Mouse (Mus musculus) stomach, embryonic 15.5 days (tissue): ENCODE results near the gene Elp4. TPM values are rescaled to one million over a fixed set of nuclear protein-coding genes. Genes with fewer than 3 reads are reported as not detected.

ENCODE experiments used
- ATAC-seq: fragments of 200-750 bp; cut with Nextera tagmentation; 2 replicates; pipeline ENCODE4 v1.8.0; 2017; ENCODE audit warnings: low read depth, moderate number of reproducible peaks, moderate TSS enrichment; ENCODE audit not compliant: insufficient read depth, low FRiP score
- H3K27ac ChIP-seq: fragments of 300-500 bp; sonication (generic); 2 replicates; pipeline ENCODE4 v1.5.1; 2015; ENCODE audit warnings: mild to moderate bottlenecking, inconsistent platforms
- H3K27me3 ChIP-seq: fragments of 300-500 bp; sonication (generic); replicated peaks from 2 replicates; pipeline ENCODE4 v1.6.1; 2015; ENCODE audit warnings: inconsistent platforms
- H3K36me3 ChIP-seq: fragments of 300-500 bp; sonication (generic); 2 replicates; pipeline ENCODE4 v1.6.1; 2015; ENCODE audit warnings: inconsistent platforms
- H3K4me1 ChIP-seq: fragments of 300-500 bp; sonication (generic); 2 replicates; pipeline ENCODE4 v1.6.1; 2015; ENCODE audit warnings: inconsistent platforms
- H3K4me2 ChIP-seq: fragments of 300-500 bp; sonication (generic); 2 replicates; pipeline ENCODE4 v1.6.1; 2015; ENCODE audit warnings: mild to moderate bottlenecking, inconsistent platforms
- H3K4me3 ChIP-seq: fragments of 300-500 bp; sonication (generic); replicated peaks from 2 replicates; pipeline ENCODE4 v1.5.1; 2015; ENCODE audit warnings: inconsistent platforms
- H3K9ac ChIP-seq: fragments of 300-500 bp; sonication (generic); 2 replicates; pipeline ENCODE4 v1.6.1; 2015; ENCODE audit warnings: inconsistent platforms
- H3K9me3 ChIP-seq: fragments of 300-500 bp; sonication (generic); 2 replicates; pipeline ENCODE4 v1.6.1; 2016; ENCODE audit warnings: inconsistent platforms
- WGBS: fragments of 180-500 bp; shearing (Covaris S2); methylation state at CpG from one replicate; pipeline ENCODE4 v1.1.7; 2015; 5-methylcytosine and 5-hydroxymethylcytosine counted together
- polyA plus RNA-seq: library from polyadenylated mRNA; unstranded; fragments of >200 nt; fragmentation: Nextera tagmentation; extraction: Ambion mirVana; gene quantifications from 2 replicates; pipeline ENCODE4 v1.2.1, GENCODE M21; 2015

The Elp4 gene
- polyA plus RNA-seq, 1 experiment from 2014 or later, result 37.3 TPM

GRCm38 (mm10) chr2:105803427-105803826 lies 100.9 kb downstream of the Elp4 start:
- WGBS, result 36% methylated on average over 5 of the region's 5 CpGs
- Histone ChIP-seq H3K4me3 (no peak overlapping the region), H3K4me2 (no peak overlapping the region), H3K9ac (no peak overlapping the region), H3K4me1 (no peaks in the 10 kb centered on the region), H3K36me3 (no peaks in the 10 kb centered on the region), H3K27ac (no peak overlapping the region), H3K27me3 (no peaks in the 10 kb centered on the region), H3K9me3 (no peaks in the 10 kb centered on the region)
- ATAC-seq, result no peak

DNA sequence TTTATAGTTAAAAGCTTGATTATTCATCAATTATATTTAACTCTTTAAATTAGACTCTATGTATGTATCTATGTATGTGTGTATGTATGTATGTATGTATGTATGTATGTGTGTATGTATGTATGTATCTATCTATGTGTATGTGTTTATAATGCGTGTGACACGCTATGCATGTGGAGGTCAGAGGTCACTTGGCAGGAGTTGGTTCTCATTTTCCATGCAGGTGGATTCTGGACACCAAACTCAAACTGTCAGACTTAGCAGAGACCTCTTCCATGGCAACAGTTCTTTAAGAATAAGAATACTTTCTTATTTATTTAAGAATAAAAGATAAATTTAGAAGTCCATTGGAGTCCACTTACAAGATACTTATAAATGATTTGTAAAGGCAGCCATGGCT lies 101.5 kb downstream of the Elp4 start:
- 84% methylated on average over 2 of the region's 2 CpGs for WGBS
- no peak overlapping the region for H3K27ac ChIP-seq
- ATAC-seq, result no peak

DNA sequence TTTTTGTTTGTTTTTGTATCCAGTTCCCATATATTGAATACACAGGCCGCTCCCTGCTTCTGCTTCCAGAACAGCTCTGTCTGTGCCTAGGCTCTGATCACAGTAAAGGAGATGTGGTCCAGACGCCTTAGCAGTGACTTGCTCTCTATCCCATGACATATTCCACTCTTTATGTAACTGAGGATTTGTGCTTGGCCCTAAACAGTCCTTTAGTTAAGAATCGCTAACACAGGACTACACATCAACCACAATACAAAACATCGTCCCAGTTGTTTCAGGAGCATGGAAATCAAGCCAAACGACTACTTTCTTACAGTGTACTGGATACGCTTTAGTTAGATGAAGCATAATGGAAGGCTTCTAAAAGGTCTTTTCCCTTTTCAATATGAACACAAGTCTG lies 102.8 kb downstream of the Elp4 start:
- ATAC-seq, result no peak
- Histone ChIP-seq H3K27ac (no peak overlapping the region), H3K36me3 (no peaks in the 10 kb centered on the region), H3K9ac (no peak overlapping the region), H3K4me2 (no peak overlapping the region), H3K27me3 (no peaks in the 10 kb centered on the region), H3K4me3 (no peak overlapping the region), H3K4me1 (no peaks in the 10 kb centered on the region), H3K9me3 (no peaks in the 10 kb centered on the region)
- 82% methylated on average over 6 of the region's 6 CpGs for WGBS

More for the DNA sequence above, 101.5 kb downstream of the Elp4 start:
- no peaks in the 10 kb centered on the region for H3K36me3 ChIP-seq
- no peak overlapping the region for H3K4me2 ChIP-seq
- H3K4me1 ChIP-seq, result no peaks in the 10 kb centered on the region
- H3K9me3 ChIP-seq, result no peaks in the 10 kb centered on the region
- H3K4me3 ChIP-seq, result no peak overlapping the region
- no peaks in the 10 kb centered on the region for H3K27me3 ChIP-seq
- H3K9ac ChIP-seq, result no peak overlapping the region

GRCm38 (mm10) chr2:105800694-105801093 lies 103.7 kb downstream of the Elp4 start:
- Histone ChIP-seq H3K4me3 (no peak overlapping the region), H3K9me3 (no peaks in the 10 kb centered on the region), H3K9ac (no peak overlapping the region), H3K4me2 (no peak overlapping the region), H3K27me3 (no peaks in the 10 kb centered on the region), H3K36me3 (no peaks in the 10 kb centered on the region), H3K27ac (no peak overlapping the region), H3K4me1 (no peaks in the 10 kb centered on the region)
- 64% methylated on average over 1 of the region's 1 CpGs for WGBS
- ATAC-seq, result no peak

GRCm38 (mm10) chr2:105799840-105800239 lies 104.5 kb downstream of the Elp4 start:
- H3K27ac ChIP-seq, result no peak overlapping the region
- no peaks in the 10 kb centered on the region for H3K27me3 ChIP-seq
- WGBS, result 79% methylated on average over 2 of the region's 2 CpGs

DNA sequence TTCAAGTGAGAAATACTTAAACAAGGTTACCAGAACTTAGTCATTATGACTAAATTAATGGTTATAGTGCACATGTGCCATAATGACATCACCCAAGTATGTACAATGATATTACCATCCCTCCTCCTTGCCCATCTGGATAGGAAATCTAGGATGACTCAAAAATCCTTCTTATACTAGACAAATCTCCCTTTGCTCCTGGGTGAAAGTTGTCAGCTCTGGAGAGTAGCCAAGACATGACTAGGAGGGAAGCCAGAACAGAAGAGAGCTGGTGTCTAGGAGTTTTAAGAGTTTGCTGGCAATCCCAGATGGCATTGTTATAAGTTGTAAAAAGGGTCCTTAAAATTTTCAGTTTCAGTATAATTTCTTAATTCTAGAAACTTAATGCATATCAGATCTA lies 106.5 kb downstream of the Elp4 start:
- Histone ChIP-seq H3K4me3 (no peak overlapping the region), H3K27me3 (no peaks in the 10 kb centered on the region), H3K36me3 (no peaks in the 10 kb centered on the region), H3K9me3 (no peaks in the 10 kb centered on the region), H3K4me1 (no peaks in the 10 kb centered on the region), H3K4me2 (no peak overlapping the region), H3K27ac (no peak overlapping the region), H3K9ac (no peak overlapping the region)
- no peak for ATAC-seq

More at GRCm38 (mm10) chr2:105799840-105800239, 104.5 kb downstream of the Elp4 start:
- no peaks in the 10 kb centered on the region for H3K9me3 ChIP-seq
- no peak overlapping the region for H3K9ac ChIP-seq
- H3K4me3 ChIP-seq, result no peak overlapping the region
- no peaks in the 10 kb centered on the region for H3K36me3 ChIP-seq
- no peak overlapping the region for H3K4me2 ChIP-seq
- ATAC-seq, result no peak
- no peaks in the 10 kb centered on the region for H3K4me1 ChIP-seq

DNA sequence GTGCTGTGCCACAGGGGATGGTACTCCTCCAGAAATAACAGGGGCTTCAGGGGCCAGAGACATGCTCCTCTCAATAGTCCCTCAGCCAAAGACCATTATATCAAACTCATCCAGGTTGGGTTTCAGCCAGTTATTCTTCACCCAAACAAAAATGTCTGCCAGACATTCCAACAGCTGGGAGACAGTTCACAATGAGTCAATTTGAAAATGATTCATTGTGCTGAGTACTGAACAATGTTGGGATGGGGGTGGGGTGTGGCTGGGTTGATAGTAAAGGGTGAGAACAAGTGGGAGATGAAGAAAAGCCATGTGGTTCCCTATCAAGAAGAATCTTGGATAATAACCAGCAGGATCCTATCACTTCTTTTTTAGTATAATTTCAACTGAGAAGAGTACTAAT lies 108.3 kb downstream of the Elp4 start:
- Histone ChIP-seq H3K4me1 (no peaks in the 10 kb centered on the region), H3K4me2 (no peak overlapping the region)
- ATAC-seq, result no peak

DNA sequence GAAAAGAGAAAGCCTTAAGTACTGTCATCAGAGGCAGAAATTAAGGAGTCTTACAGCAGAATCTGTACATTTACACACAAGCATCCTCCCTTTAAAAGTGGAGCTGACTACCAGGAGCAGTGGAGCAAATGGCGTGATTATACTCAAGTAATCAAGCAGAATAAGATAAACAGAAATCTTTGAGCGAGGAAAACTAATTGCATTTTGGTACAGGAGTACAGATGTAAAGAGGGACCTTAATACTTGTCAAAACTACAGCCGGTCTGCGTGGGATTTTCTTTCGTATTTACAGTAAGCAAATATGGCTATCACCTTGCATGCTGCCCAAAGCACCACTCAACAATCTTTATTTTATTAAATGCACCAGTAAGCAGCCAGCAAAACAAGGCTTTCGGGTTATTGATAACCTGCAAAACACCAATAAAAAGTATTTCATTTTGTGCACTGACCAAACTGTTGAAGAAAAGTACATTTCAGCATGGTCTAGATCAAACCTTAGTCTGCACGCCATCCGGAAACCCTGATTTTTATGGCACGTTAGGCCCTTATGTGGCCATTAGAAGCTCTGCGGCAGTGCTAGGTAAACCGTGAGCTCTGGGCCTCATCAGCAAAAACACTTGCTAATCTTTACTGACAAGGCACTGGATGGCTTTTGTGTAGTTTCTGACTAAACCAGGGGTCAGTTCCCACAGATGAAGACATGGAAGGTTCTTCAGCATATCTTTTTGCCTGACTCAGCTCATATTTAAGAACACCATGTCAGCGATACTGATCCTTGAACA lies 111.8 kb downstream of the Elp4 start:
- no peaks in the 10 kb centered on the region for H3K4me1 ChIP-seq
- H3K27ac ChIP-seq, result no peak overlapping the region
- H3K27me3 ChIP-seq, result no peaks in the 10 kb centered on the region
- H3K9ac ChIP-seq, result no peak overlapping the region
- H3K4me3 ChIP-seq, result no peak overlapping the region
- no peaks in the 10 kb centered on the region for H3K36me3 ChIP-seq
- H3K9me3 ChIP-seq, result no peaks in the 10 kb centered on the region
- WGBS, result 82% methylated on average over 12 of the region's 12 CpGs
- no peak for ATAC-seq
- no peak overlapping the region for H3K4me2 ChIP-seq

More for the DNA sequence above, 108.3 kb downstream of the Elp4 start:
- H3K36me3 ChIP-seq, result no peaks in the 10 kb centered on the region
- no peak overlapping the region for H3K27ac ChIP-seq
- H3K27me3 ChIP-seq, result no peaks in the 10 kb centered on the region
- H3K9ac ChIP-seq, result no peak overlapping the region
- no peak overlapping the region for H3K4me3 ChIP-seq
- no peaks in the 10 kb centered on the region for H3K9me3 ChIP-seq

DNA sequence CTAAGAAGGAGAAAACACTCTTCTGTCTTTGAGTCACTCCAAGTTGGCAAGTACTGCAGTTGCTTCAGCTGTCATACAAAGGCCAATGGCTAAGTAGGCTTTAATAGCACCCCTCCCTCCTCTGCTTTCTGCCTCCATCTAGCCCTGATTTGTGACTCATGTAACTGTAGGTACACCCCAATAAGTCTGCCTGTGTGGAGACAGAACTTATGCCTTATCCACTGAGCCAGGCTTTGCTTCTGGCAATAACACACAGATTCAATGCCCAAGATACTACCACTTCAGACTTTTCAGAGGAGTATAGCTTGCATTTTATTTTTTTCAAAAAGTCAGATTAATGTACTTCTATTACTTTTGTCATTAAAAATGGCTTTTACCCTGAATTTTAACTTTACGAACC lies 114.4 kb downstream of the Elp4 start:
- 98% methylated on average over 1 of the region's 1 CpGs for WGBS
- Histone ChIP-seq H3K4me2 (no peak overlapping the region), H3K36me3 (no peaks in the 10 kb centered on the region), H3K9me3 (no peaks in the 10 kb centered on the region), H3K27ac (no peak overlapping the region), H3K4me1 (no peaks in the 10 kb centered on the region), H3K9ac (no peak overlapping the region), H3K4me3 (no peak overlapping the region), H3K27me3 (no peaks in the 10 kb centered on the region)
- ATAC-seq, result no peak

DNA sequence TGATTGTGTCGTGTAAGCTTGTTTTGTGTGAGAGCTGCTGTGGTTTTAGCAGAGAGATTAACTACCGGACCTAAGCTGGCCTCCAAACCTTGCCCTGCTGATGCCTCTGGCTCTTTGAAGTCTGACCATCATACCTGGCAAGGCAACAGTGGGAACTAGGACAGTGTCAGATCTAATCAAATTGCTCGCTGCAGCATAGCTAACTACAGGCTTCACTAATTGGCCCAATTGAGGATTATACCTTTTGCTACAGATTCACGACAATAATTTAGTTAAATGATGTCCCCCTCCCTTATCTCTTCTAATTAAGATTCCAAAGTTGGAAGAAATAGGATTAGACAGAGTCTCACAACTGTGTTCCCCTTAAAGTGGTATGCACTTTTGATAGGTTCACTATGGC lies 116.6 kb downstream of the Elp4 start:
- H3K4me1 ChIP-seq, result no peaks in the 10 kb centered on the region
- no peaks in the 10 kb centered on the region for H3K9me3 ChIP-seq
- no peak overlapping the region for H3K4me3 ChIP-seq
- no peaks in the 10 kb centered on the region for H3K36me3 ChIP-seq
- H3K27ac ChIP-seq, result no peak overlapping the region
- no peak overlapping the region for H3K9ac ChIP-seq
- WGBS, result 76% methylated on average over 4 of the region's 4 CpGs
- ATAC-seq, result no peak
- H3K4me2 ChIP-seq, result no peak overlapping the region
- no peaks in the 10 kb centered on the region for H3K27me3 ChIP-seq

GRCm38 (mm10) chr2:105786986-105787385 lies 117.4 kb downstream of the Elp4 start:
- no peak overlapping the region for H3K9ac ChIP-seq
- H3K27me3 ChIP-seq, result no peaks in the 10 kb centered on the region
- H3K27ac ChIP-seq, result no peak overlapping the region
- no peaks in the 10 kb centered on the region for H3K4me1 ChIP-seq
- no peak for ATAC-seq
- no peaks in the 10 kb centered on the region for H3K36me3 ChIP-seq
- H3K4me3 ChIP-seq, result no peak overlapping the region
- no peak overlapping the region for H3K4me2 ChIP-seq
- 67% methylated on average over 2 of the region's 2 CpGs for WGBS
- no peaks in the 10 kb centered on the region for H3K9me3 ChIP-seq

DNA sequence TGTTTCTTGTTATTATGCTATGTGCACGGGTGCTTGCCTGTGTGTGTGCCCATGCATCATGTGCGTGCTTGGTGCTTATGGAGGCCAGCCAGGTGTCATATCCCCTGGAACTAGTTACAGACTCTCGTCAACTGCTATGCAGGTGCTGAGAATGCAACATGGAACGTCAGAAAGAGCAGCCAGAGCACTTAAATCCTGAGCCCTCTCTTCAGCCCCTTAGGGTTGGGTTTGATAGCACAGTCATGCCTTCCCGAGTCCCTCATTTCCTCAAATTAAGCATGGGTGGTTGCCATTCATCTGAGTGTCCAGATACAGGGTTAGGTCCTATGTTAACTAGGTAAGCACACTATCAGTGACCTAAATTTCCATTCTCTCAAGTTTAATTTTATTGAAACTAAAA lies 121.5 kb downstream of the Elp4 start:
- Histone ChIP-seq H3K4me1 (no peaks in the 10 kb centered on the region), H3K27ac (no peak overlapping the region), H3K9ac (no peak overlapping the region), H3K4me3 (no peak overlapping the region), H3K36me3 (no peaks in the 10 kb centered on the region), H3K27me3 (no peaks in the 10 kb centered on the region), H3K9me3 (no peaks in the 10 kb centered on the region), H3K4me2 (no peak overlapping the region)
- ATAC-seq, result no peak
- 82% methylated on average over 5 of the region's 5 CpGs for WGBS

DNA sequence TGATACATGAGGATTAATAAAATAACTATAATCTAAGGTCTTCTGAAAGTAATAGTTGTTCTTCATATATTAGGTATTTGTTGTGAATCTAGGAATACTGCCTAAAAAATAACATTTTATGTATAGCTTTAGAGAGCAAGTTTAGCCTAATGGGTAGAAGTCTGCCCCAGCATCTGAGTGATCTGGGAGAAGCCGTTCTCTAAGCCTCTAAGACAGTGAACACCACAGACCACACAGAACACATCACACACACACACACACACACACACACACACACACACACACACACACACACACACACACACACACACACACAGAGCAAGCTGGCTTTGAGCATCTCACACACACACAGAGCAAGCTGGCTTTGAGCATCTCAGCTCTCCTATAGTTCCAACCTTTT lies 123.6 kb downstream of the Elp4 start:
- WGBS, result 64% methylated on average over 1 of the region's 1 CpGs
- Histone ChIP-seq H3K9me3 (no peaks in the 10 kb centered on the region), H3K4me2 (no peak overlapping the region), H3K4me3 (no peak overlapping the region), H3K27ac (no peak overlapping the region), H3K27me3 (no peaks in the 10 kb centered on the region), H3K4me1 (no peaks in the 10 kb centered on the region), H3K36me3 (no peaks in the 10 kb centered on the region), H3K9ac (no peak overlapping the region)
- ATAC-seq, result no peak
